Mouse (Mus musculus): ENCODE data around the gene Clic1.

- TF ChIP-seq CTCF (IDR thresholded peaks at IDR 0.05) (no peak), POLR2A (IDR thresholded peaks at IDR 0.05; ENCODE audit: insufficient read depth, low read depth, low read length) (no peak)
Observed at GRCm38 (mm10) chr17:35074097-35074496, 24.3 kb downstream of the Clic1 start.
